Mouse (Mus musculus): Measurements from ENCODE around the gene Gm45062.

The Gm45062 gene

GRCm38 (mm10) chr6:8474316-8474715, 215.1 kb downstream of the Gm45062 start:
- DNase-seq (ENCODE audit: inconsistent ontology term) = no peak

- DNase-seq (ENCODE audit: inconsistent ontology term) = no peak
Observed at GRCm38 (mm10) chr6:8474820-8475219, 215.6 kb downstream of the Gm45062 start.

- no peak for DNase-seq (ENCODE audit: inconsistent ontology term)
Observed at GRCm38 (mm10) chr6:8479176-8479575, 219.9 kb downstream of the Gm45062 start.

- DNase-seq (ENCODE audit: inconsistent ontology term) = no peak
Observed at GRCm38 (mm10) chr6:8484437-8485275, 225.4 kb downstream of the Gm45062 start.

- DNase-seq (ENCODE audit: inconsistent ontology term) = no peak
Observed at GRCm38 (mm10) chr6:8485414-8486175, 226.3 kb downstream of the Gm45062 start.

- no peak for DNase-seq (ENCODE audit: inconsistent ontology term)
Observed at GRCm38 (mm10) chr6:8486391-8487043, 227.3 kb downstream of the Gm45062 start.

- no peak for DNase-seq (ENCODE audit: inconsistent ontology term)
Observed at GRCm38 (mm10) chr6:8487044-8487853, 228.0 kb downstream of the Gm45062 start.

- no peak for DNase-seq (ENCODE audit: inconsistent ontology term)
Observed at GRCm38 (mm10) chr6:8488249-8488648, 229.0 kb downstream of the Gm45062 start.

GRCm38 (mm10) chr6:8489266-8489665, 230.0 kb downstream of the Gm45062 start:
- DNase-seq (ENCODE audit: inconsistent ontology term) = no peak

GRCm38 (mm10) chr6:8489938-8490585, 230.8 kb downstream of the Gm45062 start:
- DNase-seq (ENCODE audit: inconsistent ontology term) = no peak

GRCm38 (mm10) chr6:8492248-8492647, 233.0 kb downstream of the Gm45062 start:
- no peak for DNase-seq (ENCODE audit: inconsistent ontology term)

GRCm38 (mm10) chr6:8495109-8495826, 236.0 kb downstream of the Gm45062 start:
- no peak for DNase-seq (ENCODE audit: inconsistent ontology term)

- no peak for DNase-seq (ENCODE audit: inconsistent ontology term)
Observed at GRCm38 (mm10) chr6:8495827-8496222, 236.6 kb downstream of the Gm45062 start.

GRCm38 (mm10) chr6:8497234-8497867, 238.1 kb downstream of the Gm45062 start:
- no peak for DNase-seq (ENCODE audit: inconsistent ontology term)

GRCm38 (mm10) chr6:8497868-8498257, 238.6 kb downstream of the Gm45062 start:
- no peak for DNase-seq (ENCODE audit: inconsistent ontology term)

- no peak for DNase-seq (ENCODE audit: inconsistent ontology term)
Observed at GRCm38 (mm10) chr6:8498961-8499360, 239.7 kb downstream of the Gm45062 start.

GRCm38 (mm10) chr6:8503953-8504352, 244.7 kb downstream of the Gm45062 start:
- DNase-seq (ENCODE audit: inconsistent ontology term) = no peak

- DNase-seq (ENCODE audit: inconsistent ontology term) = no peak
Observed at GRCm38 (mm10) chr6:8504521-8505228, 245.4 kb downstream of the Gm45062 start.

- no peak for DNase-seq (ENCODE audit: inconsistent ontology term)
Observed at GRCm38 (mm10) chr6:8506631-8507030, 247.4 kb downstream of the Gm45062 start.
